Mouse (Mus musculus) cerebellum, adult 18-20 months (tissue): Measurements from ENCODE around the gene Mto1.
A peak's percentile ranks its signal among the peaks of the same experiment; 100 is the strongest.
"Not testable (repeated sequence)": the region's sequence is repeated elsewhere in the genome, so short reads cannot be mapped to it uniquely, and the experiment has no call there.

ENCODE experiments used
- DNase-seq, 2 experiments: peaks; one replicate each; pipeline ENCODE4 v3.0.0; 2021

Mto1 gene

DNA sequence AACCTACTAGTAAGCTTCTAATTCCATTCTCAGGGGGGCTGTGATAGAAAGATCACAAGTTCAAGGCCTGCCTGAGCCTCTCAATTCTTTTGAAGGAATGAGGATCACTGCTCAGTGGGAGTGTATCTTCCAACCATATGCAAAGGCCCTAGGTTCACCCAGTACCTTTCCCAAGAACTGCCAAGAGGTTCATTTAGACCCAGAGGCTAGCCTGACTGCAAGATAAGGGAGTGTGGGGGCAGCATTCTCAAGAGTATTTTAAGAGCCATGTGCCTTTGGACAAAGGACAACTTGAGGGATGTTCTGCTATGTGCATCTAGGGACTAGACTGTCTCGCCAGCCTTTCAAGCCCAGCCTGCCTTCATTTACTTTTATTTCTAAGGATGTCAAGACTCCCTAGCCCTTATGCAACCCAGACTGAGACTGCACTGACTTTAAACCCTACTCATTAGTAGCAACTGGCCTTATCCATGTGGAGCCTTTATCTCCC lies 28.6 kb downstream of the Mto1 start:
- DNase-seq: no peak

DNA sequence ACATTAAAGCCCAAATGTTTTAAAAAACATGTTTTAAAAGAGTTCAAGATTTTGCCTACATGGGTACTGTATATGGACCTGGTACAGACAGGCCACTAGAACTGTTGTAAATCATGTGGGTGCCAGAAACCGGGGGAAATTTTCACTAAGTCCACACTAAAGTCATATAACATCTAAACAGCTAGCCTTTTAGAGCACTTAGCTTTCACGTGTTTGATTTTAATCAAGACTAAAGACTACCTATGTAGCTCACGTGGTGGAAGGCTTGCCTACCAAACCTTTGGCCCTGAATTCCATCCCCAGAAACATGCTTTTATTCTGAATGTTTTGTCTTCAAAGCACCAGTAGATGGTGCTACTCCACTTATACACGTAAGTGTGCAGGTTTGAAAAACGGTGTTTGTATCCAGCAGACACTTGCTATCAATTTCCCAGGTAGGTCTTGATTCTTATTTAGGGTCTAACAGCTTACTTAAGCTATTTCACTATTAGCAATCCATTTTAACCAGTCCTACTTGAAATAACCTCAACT lies 29.1 kb downstream of the Mto1 start:
- DNase-seq: peak in 1 of 2 experiments; percentile 13

GRCm38 (mm10) chr9:78478009-78478605 lies 30.1 kb downstream of the Mto1 start:
- DNase-seq: not testable (repeated sequence)

DNA sequence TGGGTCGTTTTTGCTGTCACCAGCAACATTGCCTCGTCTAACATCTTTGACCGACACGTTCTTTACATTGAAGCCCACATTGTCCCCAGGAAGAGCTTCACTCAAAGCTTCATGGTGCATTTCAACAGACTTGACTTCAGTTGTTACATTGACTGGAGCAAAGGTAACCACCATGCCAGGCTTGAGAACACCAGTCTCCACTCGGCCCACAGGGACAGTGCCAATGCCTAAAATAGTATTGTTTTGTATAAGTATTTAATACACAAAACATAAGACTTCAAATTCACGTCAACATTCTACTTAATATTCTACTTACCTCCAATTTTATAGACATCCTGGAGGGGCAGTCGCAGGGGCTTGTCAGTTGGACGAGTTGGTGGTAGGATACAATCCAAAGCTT lies 31.3 kb downstream of the Mto1 start:
- not testable (repeated sequence) for DNase-seq

DNA sequence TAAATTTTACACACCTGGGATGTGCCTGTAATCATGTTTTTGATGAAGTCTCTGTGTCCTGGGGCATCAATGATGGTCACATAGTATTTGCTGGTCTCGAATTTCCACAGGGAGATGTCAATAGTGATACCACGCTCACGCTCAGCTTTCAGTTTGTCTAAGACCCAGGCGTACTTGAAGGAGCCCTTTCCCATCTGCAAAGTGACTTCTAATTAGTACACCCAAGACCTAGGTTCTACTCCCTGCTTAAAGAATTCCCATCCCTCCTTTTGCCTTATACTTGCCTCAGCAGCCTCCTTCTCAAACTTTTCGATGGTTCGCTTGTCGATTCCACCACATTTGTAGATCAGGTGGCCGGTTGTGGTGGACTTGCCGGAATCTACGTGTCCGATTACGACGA lies 32.2 kb downstream of the Mto1 start:
- DNase-seq: not testable (repeated sequence)

GRCm38 (mm10) chr9:78480706-78481358 lies 32.8 kb downstream of the Mto1 start:
- DNase-seq: peak; percentile 69 to 78

DNA sequence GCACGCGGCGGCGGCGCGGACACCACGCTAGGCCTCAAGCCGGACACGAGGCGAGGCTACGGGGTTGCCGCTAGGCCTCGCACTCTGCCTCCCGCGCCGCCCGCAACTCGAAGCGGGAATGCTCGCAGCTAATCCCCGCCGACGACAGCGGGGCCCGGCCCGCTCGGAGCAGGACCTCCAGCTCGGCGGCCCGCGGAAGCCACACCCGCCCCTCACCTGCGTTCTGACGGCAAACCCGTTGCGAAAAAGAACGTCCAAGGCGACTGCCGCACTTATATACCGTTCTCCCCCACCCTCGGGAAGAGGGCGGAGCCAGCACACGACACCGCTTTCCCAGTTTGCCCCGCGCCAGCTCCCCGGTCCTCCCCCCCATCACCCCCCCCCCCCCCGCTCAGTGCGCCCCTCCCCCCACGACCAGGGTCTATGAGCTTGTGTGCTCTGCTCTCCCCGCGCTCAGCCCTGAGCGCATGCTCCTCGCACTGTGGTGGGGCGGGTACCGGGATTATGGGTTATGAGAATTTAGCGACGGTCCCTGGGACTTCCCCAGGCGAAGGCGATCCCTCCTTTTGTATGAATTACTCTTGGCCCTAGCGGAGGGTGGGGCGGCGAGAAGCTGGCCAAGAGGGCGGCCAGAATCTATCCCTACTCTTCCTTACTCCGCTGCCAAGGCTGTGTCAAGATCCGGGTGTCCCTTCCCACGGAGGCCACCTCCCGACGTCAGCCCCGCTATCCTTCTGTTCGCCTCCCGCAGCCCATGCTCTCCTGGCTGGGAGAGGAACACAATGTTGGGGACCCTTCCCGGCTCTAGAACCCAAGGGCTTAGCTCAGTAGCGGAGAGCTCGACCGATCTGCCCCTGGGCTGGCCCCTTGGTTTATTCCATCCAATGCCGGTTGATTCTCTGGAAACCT lies 33.7 kb downstream of the Mto1 start:
- peak; percentile 94 to 97 for DNase-seq

DNA sequence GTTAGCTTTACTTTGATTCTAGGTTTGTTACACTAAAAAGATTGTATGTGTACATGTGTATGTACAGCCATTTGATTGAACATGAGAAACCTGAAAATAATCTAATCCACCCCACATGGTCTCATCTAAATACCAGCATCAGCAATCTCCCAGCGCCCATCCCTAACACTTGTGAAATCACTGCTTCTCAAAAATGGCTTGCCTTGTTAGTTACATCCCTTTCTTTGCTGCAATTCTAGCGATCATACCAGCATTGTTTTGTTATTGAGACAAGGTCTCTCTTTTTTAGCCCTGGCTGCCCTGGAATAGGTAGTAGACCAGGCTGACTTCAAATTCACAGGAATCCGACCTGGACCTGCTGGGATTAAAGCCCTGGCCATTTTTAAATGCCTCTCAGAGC lies 34.4 kb downstream of the Mto1 start:
- DNase-seq: peak in 1 of 2 experiments; percentile 22

DNA sequence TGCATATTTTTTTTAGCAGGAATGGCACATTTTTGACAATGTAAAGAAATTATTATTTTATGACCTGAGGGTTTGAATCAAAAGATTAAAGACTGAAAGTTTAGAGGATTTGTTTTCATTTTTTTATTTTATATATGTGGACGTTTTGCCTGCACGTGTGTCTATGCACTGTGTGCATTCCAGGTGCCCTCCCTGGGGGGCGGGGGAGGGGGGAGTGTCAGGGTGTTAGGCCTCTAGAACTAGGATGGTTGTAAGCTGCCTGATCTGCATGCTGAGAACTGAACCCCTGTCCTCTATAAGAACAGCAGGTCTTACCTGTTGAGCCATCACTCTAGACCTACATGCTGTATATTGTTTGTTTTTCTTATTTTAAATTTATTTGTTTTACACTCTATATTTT lies 36.7 kb downstream of the Mto1 start:
- no peak for DNase-seq

GRCm38 (mm10) chr9:78488021-78488420 lies 40.0 kb downstream of the Mto1 start:
- not testable (repeated sequence) for DNase-seq

GRCm38 (mm10) chr9:78488890-78489420 lies 40.9 kb downstream of the Mto1 start, which contains the start of gene Eef1a1:
Gene Eef1a1, minus strand, starts transcription at chr9:78489151.
- DNase-seq: peak; percentile 55 to 59

- no peak for DNase-seq
Measured at GRCm38 (mm10) chr9:78491169-78491568, 43.2 kb downstream of the Mto1 start.

DNA sequence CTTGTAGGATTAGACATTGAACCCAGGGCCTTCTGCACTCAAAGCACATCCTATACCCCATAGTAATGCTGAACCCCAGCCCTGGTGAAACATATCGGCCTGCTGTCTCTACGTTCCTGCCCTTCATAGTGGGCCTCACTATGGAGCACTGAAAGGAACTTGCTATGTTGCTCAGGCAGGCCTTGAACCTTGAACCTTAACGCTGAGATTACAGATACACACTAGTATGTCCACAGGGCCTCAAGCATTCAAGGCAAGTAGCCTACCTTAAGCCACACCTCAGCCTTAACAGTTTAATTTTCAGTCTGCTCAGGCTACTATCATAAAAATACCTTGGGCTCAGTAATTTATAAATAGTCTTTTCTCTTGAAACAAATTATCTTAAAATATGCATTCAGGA lies 44.2 kb downstream of the Mto1 start:
- no peak for DNase-seq

- DNase-seq: no peak
Measured at GRCm38 (mm10) chr9:78493171-78493570, 45.2 kb downstream of the Mto1 start.

- DNase-seq: no peak
Measured at GRCm38 (mm10) chr9:78500386-78500785, 52.4 kb downstream of the Mto1 start.

DNA sequence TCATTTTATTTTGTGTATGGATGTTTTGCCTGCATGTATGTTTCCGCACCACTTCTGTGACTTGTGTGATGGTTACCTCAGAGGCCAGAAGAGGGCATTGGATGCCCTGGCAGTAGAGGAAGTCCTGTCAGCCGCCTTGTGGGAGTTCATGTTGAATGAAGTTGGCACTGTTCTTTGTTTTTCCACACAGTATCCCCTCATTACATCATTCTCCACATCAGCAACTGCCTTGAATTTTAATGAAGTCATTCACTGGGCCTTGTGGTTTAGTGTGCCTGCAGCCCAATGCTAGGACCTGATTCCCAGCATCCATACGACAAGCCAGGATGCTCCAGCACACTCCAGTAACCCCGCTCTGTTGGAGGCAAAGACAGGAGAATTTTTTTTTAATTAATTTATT lies 53.3 kb downstream of the Mto1 start:
- no peak for DNase-seq

DNA sequence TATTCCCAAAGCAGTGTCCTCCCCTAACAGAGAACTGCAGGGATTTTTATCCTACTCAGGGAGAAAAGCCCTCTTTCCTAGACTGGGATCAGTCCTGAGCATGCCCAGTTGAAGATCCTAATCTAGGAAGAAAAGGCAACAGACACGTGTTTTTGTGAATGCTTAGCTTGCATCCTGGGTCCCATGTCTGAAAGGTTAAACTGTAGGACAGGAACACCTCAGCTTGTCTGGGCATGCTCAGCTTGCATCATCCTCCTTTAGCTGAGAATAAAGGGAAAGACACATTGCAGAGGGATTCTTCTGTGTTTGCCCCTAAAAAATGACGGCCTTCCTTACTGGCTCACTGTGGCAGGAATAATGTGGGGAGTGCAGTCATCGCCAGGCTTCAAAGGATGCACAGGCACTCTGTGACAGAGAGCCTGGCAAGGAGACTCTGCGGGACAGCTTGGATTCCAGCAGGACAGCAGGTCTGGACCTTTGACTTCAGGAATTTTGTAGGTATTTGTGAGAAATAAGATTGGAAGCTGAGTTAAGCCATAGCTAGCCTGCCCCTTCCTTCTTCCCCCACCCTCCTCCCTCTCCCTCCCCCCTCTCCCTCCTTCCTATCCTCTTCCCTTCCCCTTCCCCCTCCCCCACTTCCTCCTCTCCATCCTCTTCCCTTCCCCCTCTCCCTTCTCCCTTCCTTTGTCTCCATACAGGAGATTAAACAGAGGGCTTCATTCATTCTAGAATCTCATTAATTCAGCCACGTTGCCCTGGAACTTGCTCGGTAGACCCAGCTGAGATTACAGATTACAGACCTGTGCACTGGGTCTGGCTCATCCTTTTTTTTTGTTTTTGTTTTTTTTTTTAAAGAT lies 55.4 kb downstream of the Mto1 start:
- DNase-seq: peak; percentile 44 to 47

GRCm38 (mm10) chr9:78504133-78504532 lies 56.1 kb downstream of the Mto1 start:
- DNase-seq: no peak

DNA sequence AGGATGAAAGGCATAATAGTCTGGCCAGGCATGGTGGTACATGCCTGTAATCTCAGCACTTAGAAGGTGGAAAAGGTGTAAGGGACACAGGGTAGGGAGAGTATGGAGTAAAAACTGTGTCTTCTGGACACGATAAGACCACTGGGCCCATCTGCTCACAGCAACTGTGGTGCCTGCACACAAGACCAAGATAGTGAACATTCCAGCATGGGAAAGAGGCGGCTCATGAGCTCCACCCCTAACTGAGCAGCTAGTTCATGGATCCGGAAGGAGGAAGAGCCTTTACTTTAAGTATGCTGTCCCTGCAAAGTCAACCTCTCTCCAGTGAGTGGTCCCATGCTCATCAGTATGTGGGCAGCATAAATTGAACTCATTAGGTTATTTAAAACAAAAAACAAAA lies 56.7 kb downstream of the Mto1 start:
- no peak for DNase-seq

DNA sequence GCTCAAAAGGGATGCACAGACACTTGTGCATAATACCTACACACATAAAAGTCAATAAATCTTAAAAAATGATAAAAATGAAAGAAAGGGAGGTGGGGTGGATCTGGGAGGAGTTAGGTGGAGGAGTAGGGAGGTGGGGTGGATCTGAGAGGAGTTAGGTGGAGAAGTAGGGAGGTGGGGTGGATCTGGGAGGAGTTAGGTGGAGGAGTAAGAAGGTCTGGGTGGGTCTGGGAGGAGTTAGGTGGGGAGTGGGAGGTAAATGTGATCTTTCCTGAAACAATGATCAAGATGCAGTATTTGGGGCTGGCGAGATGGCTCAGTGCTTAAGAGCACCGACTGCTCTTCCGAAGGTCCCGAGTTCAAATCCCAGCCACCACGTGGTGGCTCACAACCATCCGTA lies 57.2 kb downstream of the Mto1 start:
- DNase-seq: no peak

DNA sequence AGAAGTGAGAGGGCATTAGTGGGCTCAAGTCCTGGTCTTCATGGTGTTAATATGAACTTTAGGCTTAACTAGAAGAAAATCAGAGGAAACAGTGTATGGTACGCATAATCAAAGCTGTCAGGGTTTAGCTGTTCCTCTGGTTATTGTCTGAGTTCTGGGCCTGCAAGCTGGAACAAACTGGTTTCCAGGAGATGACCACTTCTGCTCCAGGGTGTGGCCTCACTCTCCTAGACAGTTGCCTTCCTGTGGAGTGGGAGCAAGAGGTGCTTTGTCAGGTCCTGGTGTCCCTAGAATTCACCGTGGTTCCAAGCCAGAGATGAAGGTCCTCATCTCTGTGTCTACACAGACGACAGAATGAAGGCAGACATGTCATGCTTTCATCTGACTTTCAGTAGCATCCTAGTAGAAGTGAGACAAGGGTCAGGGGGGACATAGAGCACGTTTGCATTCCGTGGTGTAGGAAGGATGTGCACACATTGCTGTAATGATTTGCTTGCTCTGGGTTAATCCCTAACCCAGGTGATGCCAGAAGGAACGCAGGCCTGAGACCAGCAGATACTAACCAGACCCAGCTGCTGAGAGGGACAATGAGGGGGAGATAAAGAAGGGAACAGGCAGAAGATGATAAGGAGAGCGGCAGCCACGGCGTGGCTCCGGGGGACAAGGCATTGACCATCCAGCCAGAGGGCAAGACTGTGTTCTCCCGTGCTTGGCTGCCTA lies 58.2 kb downstream of the Mto1 start:
- DNase-seq: no peak
